Mouse (Mus musculus) embryo, embryonic 10 days (tissue): ENCODE results near the gene Zbtb38.
A peak's percentile ranks its signal among the peaks of the same experiment; 100 is the strongest.

ENCODE experiments used
- DNase-seq: peaks from one replicate; pipeline ENCODE4 v3.0.0-alpha.2; 2015; ENCODE audit warnings: low spot score

Zbtb38 gene

DNA sequence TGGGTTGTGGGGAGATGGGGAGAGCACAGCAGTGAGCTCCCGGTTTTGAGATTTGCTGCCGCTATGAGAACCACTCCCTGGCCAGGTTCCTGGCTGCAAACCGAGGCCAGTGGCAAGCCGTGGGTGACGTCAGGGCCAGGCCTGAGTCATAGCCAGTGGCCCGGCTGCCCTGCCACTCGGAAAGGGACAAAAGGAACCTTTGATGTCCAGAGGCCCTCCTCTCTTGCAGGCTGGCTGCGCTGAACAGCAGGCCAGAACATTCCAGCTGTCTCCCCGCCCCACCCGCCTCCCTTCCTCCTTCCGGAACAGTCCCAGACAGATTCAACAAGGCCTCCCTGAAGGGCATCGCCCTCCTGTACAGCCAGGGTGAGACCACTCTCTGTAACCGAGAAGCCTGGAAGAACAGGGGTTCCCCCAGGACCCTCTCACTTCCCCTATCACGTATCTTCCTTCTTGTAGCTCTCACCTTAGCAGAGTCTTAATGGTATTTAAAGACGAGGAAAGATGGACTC, at the start of gene Zbtb38:
Gene Zbtb38 (minus strand): TSS at position 229 of the 512 bp plus-strand sequence.
- DNase-seq: peak; percentile 65

DNA sequence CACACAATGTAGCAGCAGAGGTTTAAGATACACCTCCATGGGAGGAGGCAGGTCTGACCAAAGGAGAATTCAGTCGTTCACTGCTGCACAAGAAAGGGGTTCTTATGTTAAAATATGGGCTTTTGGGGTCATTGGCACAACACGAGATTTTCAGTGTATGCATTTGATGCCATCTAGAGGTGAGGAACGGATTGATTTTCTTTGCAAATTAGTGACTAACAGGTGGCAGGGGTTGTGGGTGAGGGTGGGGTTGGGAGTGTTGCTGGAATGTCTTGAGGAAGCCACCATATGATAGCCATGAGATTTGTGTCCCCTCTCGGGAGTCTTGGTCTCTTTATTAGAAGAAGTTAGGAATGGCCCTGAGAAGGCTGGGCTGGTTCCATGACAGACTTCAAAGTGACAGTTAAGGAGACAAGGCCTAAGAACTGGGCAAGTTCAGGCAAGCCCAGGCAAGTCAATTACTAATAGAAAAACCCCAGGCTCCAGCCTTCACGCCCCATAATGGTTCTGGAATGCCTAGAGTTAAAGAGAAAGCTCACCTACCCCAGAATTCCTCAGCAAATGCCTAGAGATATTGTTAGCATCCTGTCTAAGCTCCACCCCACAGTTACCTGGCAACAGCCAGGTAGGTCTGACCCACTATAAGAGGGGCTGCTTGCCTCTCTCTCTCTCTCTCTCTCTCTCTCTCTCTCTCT, 47.6 kb upstream of the Zbtb38 start:
- peak; percentile 23 for DNase-seq

DNA sequence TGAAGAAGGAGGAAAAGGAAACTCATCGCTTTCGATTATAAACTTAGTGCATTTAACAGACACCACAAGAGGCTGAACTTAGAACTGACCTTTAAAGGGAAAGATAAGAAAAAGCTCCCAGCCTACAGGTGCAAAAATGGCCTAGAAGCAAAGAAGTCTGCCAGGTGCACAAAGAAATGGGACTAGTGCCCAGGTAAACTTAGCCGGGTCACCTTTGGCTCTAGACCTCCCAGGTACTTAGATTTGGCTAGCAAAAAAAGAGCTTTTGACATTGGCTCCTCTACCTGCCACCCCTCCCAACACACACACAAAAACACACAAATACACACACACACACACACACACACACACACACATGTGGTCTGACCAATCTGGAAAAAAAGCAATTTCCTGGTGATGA, 44.7 kb upstream of the Zbtb38 start:
- DNase-seq: no peak

DNA sequence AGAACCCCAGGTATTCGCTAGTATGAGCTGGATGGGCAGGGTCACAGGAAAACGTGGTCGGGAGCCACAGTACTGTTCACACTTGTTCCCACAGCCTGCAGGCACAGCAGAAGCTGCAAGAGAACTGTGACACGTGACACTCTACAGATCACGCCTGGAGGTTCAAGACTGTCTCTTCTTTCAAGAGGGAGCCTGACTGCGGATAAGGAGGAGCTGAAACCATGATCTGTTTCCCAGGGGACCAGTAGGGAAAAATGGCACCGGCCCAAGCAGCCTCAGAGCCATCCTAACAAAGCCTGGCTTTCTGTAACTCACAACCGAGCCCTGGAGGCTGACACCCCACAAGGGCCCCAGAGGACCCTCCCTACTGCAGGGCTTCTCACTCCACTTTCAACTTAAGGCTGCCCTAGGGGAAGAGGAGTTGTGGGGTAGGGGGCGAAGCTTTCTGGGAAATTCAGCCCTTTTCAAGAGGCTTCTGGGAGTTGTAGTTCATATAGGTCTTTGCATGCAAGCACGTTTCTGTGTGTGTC, 42.8 kb upstream of the Zbtb38 start:
- DNase-seq: peak; percentile 66

DNA sequence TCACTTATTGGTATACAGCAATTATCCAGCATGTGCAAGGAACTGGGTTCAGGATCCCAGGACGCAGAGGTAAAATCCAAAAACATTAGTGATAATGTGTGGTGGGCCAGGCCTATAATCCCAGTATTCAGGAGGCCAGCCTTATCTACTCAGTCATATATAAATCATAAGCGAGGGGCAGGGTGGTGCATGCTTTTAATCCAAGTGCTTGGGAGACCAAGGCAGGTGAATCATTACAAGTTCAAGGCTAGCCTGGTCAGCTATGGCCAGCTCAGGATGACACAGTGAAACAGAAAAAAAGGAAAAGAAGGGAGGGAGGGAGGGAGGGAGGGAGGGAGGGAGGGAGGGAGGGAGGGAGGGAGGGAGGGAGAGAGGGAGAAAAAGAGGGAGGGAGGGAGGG, 42.0 kb upstream of the Zbtb38 start:
- no peak for DNase-seq

DNA sequence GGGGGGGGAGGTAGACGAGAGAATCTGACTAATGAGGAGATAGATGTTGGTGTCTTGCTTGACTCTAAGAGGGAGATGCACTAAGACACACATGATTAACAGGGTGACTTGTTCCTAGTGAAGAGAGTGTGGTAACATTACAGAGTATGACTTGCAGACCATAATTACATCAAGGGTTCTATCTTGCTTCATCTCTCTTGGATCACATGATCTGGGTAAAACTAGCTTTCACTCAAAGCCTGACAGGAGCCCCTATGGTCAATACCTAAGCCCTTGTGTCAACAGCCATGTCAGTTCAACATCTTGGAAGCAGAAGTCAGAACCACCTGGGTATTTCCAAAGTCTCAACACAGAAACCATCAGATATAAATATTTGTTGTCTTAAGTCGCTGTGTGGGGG, 39.9 kb upstream of the Zbtb38 start:
- DNase-seq: no peak

DNA sequence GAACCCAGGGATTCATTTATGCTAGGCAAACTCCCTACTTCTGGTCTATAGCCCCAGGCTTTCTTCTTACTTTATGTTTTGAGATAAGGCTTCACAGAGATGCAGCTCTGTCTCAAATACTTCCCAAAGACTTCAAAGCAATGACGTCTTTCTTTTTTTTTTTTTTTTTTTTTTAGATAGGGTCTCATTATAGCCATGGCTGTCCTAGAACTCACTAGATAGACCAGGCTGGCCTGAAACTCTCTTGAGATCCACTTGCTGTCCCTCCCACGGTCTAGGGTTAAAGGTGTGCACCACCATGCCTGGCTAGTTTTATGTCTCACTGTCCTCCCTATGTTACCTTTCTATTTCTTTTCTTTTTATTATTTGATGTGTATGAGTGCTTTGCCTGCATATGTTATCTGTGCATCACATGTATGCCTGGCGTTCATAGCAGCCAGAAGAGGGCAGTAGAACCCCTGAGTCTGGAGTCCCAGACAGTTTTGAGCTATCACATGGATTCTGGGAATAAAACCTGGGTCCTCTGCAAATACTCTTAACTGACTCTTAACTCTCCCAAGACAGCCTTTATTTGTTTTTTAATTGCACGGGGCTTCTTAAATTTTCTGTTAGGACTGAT, 37.9 kb upstream of the Zbtb38 start:
- DNase-seq: peak; percentile 42

DNA sequence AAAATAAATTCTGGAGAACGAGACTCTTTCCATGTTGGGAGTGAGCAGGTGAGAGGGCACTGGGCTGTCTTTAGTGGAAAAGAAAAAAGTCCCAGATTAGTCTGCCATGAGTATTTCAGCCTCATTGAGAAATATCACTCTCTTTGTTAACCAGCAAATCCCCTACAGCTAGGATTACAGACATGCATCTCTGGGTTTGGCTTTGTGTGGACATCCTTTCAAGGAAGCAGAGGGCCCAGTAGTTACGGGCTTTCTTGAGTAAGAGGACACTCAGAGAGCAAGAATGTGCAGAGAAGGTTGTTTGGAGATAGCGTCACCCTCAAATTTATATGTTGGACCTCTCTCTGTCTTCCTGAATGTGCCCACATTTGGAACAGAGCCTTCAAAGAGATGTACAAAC, 37.3 kb upstream of the Zbtb38 start:
- DNase-seq: no peak

DNA sequence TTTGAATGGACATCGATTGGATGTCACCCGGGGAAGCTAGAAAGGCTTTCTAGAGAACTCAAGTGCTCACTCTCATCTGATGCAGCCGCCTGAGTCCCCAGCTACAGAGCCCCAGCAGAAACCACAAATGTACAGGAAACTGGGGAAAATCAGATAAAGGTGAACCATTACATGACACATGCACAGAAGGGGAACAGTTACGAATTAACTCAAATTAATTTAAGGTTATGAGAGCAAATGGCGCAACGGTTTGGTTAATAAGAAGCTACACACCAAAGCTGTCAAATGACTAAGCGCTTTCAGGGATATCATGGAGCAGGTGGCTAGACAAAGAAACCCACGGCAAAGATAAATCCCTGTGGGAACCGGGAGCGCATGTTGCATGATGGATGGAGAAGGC, 35.2 kb upstream of the Zbtb38 start:
- no peak for DNase-seq

DNA sequence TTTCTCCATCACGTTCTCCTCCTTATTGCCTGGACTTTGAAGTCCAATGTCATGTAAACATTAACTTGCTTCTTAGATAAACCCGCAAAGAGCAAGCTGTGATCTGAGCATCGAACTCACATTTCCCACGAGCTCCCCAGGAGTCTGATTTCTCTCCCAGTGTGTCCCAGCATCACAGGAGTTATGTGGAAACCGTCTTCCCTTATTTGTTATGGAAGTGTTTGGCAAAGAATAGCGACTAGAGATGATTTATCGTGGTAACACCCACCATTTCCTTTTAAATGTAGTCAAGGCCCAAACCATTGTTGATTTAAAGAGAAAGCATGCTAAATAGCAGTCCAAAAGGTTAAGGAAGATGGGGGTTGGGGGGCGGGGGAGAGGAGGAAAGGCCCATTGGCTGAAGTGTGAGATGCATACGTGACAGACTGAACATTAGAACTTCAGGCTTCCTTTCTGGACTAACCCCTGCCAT, 33.3 kb upstream of the Zbtb38 start:
- no peak for DNase-seq

DNA sequence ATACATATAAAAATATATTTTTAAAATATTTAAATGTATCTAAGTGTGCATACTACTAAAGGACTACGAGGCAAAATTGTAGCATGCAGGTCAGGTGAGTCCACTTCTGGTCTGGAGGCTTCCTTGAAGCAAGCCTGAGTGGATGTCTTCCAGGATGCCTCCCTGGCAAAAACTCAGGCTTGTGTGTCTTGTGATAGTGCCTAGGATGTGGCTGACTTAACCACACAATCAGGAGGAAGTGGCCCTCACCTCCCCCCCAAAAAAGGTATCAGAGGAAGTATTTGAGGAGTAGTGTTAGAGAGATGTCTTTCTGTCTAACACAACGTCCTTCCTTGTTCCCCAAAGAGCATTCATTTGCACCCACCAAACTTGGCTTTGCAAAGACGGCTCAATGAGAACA, 32.6 kb upstream of the Zbtb38 start:
- no peak for DNase-seq

DNA sequence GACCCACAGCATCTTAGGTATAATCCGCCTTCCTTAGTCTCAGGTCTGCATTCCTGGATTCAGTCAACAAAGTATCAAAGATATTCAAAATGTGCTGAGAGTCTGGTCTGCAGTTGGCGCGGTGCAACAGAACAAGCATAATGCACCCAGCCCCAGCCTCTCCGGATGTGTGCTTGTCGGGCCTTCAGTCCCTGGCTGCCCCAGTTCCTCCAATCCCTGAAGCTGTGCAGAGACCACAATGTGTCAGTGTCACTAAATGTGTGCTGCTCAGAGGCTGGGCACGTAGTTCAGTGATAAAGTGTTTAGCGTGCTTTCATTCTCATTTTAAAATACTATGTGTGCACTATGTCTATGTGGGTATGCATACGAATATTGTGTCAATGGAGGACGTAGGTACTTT, 31.0 kb upstream of the Zbtb38 start:
- no peak for DNase-seq

DNA sequence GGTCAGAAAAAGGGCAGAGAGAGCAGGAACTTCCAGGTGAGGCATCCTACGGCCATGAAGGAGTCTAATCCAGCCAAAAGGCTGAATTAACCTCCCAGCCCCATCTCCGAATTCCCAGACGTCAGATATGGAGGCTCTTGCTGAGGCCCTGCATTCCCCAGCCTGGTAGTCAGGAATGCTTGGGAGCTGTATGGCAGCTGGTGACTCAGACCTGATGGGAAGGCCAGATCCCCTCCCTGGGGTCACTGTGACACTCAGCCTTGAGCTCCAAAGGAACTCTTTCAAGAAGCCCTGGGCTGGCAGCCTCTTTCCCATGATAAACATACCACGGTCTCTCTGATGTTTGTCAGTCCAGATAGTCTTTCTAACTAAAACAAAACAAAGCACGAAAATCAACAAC, 30.6 kb upstream of the Zbtb38 start:
- peak; percentile 29 for DNase-seq

DNA sequence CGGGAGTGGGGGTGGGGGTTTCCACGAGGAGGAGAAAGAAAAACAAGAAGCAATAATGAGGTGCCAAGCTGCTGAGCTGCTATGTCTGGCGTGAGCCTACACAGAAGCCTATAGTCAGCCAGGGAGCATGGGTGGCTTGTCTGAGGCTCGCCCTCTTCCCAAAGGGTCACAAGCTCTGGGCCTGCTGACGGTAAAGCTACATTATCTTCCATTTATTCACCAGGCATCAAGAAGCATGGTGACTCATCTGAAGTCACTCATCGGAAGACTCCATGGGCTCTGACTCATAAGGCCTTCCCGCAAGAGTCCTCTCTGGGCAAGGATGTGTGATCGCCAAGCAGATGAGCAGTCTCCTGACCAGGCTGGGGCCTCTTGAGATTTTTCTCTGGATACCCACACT, 29.4 kb upstream of the Zbtb38 start:
- no peak for DNase-seq

DNA sequence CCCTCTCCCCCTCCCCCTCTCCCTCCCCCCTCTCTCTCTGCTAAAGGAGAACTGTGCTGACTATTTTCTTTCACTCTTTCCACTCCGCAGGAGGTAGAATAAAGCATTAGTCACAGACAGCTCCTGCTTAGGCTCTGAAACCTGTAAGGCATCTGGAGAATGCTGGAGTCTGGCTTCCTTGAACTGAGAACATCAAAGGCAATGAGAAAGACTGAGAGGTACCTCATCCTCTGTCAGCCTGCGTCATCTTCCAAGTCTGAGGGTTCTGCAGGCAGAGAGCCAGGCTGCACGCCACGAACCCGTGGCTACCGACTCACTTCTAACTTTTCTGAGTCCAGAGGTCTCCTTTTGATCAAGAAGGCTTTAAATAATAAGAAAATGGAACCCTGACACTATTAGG, 20.5 kb upstream of the Zbtb38 start:
- peak; percentile 65 for DNase-seq

DNA sequence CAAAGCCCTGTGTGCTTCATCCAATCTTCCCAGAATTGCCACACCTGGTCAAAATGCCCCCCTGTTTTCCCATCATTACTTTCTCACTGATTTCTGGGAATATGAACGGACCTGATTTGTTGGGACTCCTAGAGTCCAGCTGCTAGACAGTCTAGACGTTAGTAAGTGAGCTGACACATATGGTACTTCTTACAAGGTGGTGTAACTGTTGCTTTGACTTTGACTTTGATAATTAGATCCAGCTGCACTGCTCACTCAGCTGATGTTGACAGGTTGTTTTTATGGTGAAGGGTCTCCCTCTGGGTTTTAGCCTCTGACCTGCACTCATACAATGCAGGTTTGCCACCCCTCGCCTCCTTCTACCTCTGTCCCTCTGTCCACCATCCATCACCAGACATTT, 17.8 kb upstream of the Zbtb38 start:
- peak; percentile 62 for DNase-seq

DNA sequence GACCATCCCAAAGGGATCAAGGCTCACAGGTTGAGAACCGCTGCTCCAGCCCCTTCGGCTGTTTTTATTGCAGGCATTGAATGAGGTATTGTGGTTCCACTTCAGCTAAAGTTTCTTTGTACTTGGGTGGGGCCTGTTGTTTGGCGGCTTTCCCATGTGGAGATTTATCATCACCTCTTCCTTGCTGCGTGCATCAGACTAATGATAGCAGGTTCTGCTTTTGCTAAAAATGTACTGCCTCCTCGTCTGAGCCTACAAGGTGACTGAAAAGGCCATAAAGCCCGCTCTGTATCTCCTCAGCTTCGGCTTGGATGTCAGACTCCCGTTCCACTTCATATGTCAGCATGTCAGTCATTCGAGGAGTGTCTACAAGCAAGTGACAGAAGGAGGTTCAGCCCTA, 17.0 kb upstream of the Zbtb38 start:
- DNase-seq: no peak

DNA sequence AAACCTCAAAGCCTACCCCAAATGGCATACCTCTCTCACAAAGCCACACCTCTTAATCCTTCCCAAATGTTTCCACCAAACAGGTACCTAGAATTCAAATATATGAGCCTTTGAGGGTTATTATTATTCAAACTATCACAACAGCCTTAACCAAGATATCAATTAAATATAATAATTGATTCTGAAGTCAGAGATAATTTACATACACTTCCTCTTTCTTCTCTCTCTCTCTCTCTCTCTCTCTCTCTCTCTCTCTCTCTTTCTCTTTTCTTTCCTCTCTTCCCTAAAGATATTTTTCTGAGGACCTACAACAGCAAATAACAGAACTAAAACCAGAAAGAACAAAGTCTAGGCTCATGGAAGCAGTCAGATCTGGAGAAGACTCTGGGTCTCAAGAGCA, 15.2 kb upstream of the Zbtb38 start:
- DNase-seq: no peak

DNA sequence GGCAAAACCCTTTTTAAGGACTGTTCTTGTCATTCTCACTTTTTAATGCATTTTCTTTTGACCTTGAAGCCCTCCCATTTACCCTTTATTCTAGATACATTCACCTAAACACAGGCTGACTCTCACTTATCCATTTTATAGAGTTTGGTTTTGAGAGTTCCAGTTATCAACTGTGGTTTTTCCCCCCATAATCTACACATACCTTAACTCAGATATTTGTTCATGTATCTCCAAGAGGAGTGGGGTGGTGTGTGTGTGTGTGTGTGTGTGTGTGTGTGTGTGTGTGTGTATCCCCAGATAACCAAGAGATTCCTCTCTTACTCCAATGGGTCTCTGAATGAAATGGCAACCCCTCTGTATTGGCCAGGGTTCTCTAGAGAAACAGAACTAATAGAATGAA, 13.4 kb upstream of the Zbtb38 start:
- DNase-seq: no peak

DNA sequence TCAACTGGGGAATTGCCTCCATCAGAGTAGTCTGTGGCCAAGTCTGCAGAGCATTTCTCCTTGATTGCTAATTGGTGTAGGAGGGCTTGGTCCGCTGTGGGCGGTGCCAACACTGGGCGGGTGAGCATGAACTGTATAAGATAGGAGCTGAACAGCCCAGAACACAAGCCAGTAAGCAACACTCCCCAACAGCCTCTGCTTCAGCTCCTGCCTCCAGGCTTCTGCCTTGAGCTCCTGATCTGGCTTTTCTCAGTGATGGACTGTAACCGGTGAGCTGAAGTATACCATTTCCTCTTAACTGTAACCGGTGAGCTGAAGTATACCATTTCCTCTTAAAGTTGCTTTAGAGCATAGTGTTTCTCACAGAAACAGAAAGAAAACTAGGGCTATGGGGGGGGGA, 12.8 kb upstream of the Zbtb38 start:
- no peak for DNase-seq

DNA sequence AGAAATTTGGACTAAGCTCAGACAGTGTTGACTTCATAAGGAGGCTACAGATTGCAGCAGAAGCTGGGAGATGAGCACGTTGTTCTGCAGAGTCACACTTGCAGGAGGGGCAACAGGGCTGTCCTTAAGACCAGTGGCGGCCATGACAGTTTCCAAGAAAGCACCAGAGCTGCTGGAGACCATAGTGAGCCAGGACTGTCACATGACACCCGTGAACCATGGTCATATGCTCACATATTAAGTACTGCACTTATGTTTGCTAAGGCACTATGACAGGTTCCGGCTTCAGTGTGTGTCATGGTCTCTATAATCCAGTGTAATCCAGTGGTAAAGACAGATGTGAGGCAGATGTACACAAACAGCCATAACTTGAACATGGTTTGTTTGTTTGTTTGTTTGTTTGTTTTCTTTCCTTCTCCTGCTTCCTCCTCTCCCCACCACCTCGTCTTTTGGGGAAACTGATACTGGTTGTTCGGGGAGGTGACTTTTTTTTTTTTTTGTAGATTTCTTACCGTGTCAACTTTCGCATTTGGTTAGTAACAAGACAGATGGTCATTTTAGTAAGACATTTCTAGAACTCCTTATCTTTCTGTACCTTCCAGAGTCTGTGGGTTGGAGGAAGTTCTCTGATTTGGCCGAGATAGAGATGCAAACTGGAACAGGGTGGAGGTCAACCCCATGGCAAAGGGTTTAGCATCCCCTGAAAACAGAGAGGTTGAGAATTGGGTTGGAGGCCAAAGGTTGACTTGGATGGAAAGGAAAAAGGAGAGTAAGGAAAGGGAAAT, 11.4 kb upstream of the Zbtb38 start:
- no peak for DNase-seq

DNA sequence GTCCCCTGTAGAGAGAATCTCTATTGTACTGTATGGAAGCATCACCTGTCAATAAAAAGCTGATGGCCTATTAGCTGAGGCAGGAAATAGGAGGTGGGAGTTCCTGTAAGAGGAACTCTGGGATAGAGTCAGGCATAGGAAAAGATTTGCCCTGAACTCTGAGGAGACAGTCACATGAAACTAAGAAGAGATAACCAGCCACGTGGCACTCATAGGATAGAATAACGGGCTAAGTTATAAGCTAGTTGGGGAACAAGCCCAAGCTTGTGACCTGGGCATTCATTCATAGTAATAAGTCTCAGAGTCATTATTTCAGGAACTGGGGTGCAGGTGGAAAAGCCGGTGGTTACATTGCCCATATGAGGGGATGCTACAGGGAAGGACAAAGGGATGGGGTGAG, 10.4 kb upstream of the Zbtb38 start:
- DNase-seq: no peak
